14 mouse cellular contexts compared by ENCODE assay signal in the genomic region with DNA sequence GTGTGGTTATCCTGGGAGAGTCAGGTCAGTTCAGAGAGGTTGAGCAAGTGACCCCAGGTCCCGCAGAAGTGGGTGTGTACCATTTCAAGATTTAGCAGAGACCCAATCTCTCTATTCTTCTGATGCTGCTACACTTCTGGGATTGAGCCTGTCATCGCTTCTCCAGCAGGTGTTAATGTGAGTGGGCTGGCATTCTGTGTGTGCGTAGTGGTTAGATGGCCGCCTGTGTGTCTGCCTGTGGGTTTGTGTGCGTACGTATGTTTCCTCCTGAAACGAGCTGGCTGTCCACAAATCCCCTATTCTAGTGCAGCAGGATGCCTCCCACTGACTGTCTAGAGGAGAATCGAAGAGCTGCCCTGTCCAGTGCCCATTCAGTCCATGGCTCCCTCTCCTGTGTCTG. TPM values are rescaled to one million over a fixed set of nuclear protein-coding genes. Genes with fewer than 3 reads are reported as not detected.
"Had no signal": no experiment of that assay in that cellular context is flagged by ENCODE, and none has a peak within 500 bp of the region (broad histone marks: within the 10 kb centered on the region; RNA-seq: fewer than 3 reads in every experiment).

No protein-coding gene starts in this region.

- ATAC-seq: liver, embryonic 12.5 days; midbrain, embryonic 15.5 days had no signal

- H3K4me2 ChIP-seq: kidney, embryonic 15.5 days; limb, embryonic 15.5 days; liver, embryonic 12.5 days; lung, embryonic 14.5 days; midbrain, embryonic 11.5 days; midbrain, embryonic 15.5 days had no signal

- H3K9me3 ChIP-seq: kidney, embryonic 15.5 days; limb, embryonic 15.5 days; liver, embryonic 12.5 days; midbrain, embryonic 15.5 days; neural tube, embryonic 13.5 days had no signal

- H3K4me1 ChIP-seq: limb, embryonic 15.5 days; liver, embryonic 12.5 days had no signal

- DNase-seq: kidney, postnatal 14 days; lung, embryonic 14.5 days; retina, postnatal 1 day had no signal

- H3K27ac ChIP-seq: kidney, embryonic 15.5 days; limb, embryonic 15.5 days; liver, embryonic 12.5 days had no signal

- H3K36me3 ChIP-seq: kidney, embryonic 15.5 days; limb, embryonic 15.5 days; liver, embryonic 12.5 days; midbrain, embryonic 15.5 days; neural tube, embryonic 13.5 days had no signal

- H3K9ac ChIP-seq: kidney, embryonic 15.5 days; limb, embryonic 15.5 days; liver, embryonic 12.5 days; lung, embryonic 14.5 days; midbrain, embryonic 15.5 days had no signal

- H3K4me3 ChIP-seq: kidney, embryonic 15.5 days; limb, embryonic 15.5 days; liver, embryonic 12.5 days; midbrain, embryonic 15.5 days; neural tube, embryonic 13.5 days had no signal

RNA-seq across cellular contexts. Expression of gene 1700025C18Rik, which starts 12.5 kb away (rescaled TPM):
- polyA plus RNA-seq: kidney, embryonic 15.5 days; large intestine, adult 2 months; limb, embryonic 11.5 days; limb, embryonic 15.5 days; liver, embryonic 12.5 days; liver, embryonic 16.5 days; lung, embryonic 14.5 days; midbrain, embryonic 11.5 days; midbrain, embryonic 15.5 days; neural tube, embryonic 13.5 days; small intestine, adult 2 months; stomach, embryonic 16.5 days had no signal
